Mouse (Mus musculus) heart, embryonic 14.5 days (tissue): Measurements from ENCODE around the gene Pde6d. TPM values are rescaled to one million over a fixed set of nuclear protein-coding genes. Genes with fewer than 3 reads are reported as not detected.

Experiments
- ATAC-seq: fragments of 200-750 bp; cut with Nextera tagmentation; 2 replicates; pipeline ENCODE4 v1.8.0; 2017; ENCODE audit warnings: low read depth, moderate TSS enrichment; ENCODE audit not compliant: insufficient number of reproducible peaks, insufficient read depth, low FRiP score
- H3K27ac ChIP-seq, 2 experiments: fragments of 200-500 bp in 1 of 2; fragments of 300-500 bp in 1 of 2; sonication (generic) in 1 of 2; replicated peaks in 1 of 2; 2 replicates each; pipeline ENCODE4 v1.5.1; 2012 to 2014; ENCODE audit warnings: low read depth in 2 of 2, low read length in 2 of 2, control low read depth in 1 of 2, mild to moderate bottlenecking in 1 of 2, mixed read lengths in 1 of 2; ENCODE audit not compliant: control insufficient read depth in 1 of 2, insufficient read depth in 1 of 2
- H3K27me3 ChIP-seq: fragments of 300-500 bp; sonication (generic); 2 replicates; pipeline ENCODE4 v1.6.1; 2014; ENCODE audit warnings: mild to moderate bottlenecking, low read length, control low read depth; ENCODE audit not compliant: control insufficient read depth, insufficient read depth
- H3K36me3 ChIP-seq: fragments of 300-500 bp; sonication (generic); 2 replicates; pipeline ENCODE4 v1.6.1; 2014; ENCODE audit warnings: mild to moderate bottlenecking, control low read depth, low read length, mixed read lengths; ENCODE audit not compliant: control insufficient read depth, insufficient read depth
- H3K4me1 ChIP-seq, 2 experiments: fragments of 200-500 bp in 1 of 2; fragments of 300-500 bp in 1 of 2; sonication (generic) in 1 of 2; 2 replicates each; pipeline ENCODE4 v1.6.1; 2012 to 2014; ENCODE audit warnings: low read length in 2 of 2, control low read depth in 1 of 2, mixed read lengths in 1 of 2; ENCODE audit not compliant: control insufficient read depth in 2 of 2, insufficient read depth in 2 of 2
- H3K4me2 ChIP-seq: fragments of 300-500 bp; sonication (generic); 2 replicates; pipeline ENCODE4 v1.6.1; 2014; ENCODE audit warnings: mild to moderate bottlenecking, low read length
- H3K4me3 ChIP-seq, 2 experiments: fragments of 200-500 bp in 1 of 2; fragments of 300-500 bp in 1 of 2; sonication (generic) in 1 of 2; 2 replicates each; pipeline ENCODE4 v1.5.1; 2012 to 2014; ENCODE audit warnings: low read length in 2 of 2, mild to moderate bottlenecking in 2 of 2, control low read depth in 1 of 2, low read depth in 1 of 2, moderate library complexity in 1 of 2; ENCODE audit not compliant: control insufficient read depth in 1 of 2, insufficient read depth in 1 of 2
- H3K9ac ChIP-seq: fragments of 300-500 bp; sonication (generic); 2 replicates; pipeline ENCODE4 v1.6.1; 2014; ENCODE audit warnings: mild to moderate bottlenecking, low read length
- H3K9me3 ChIP-seq: fragments of 300-500 bp; sonication (generic); 2 replicates; pipeline ENCODE4 v1.6.1; 2016; ENCODE audit warnings: low read length, control low read depth; ENCODE audit not compliant: control insufficient read depth
- WGBS: fragments of 180-500 bp; shearing (Covaris S2); extraction: QIAGEN DNeasy Blood & Tissue Kit; methylation state at CpG from one replicate; pipeline ENCODE4 v1.1.7; 2014; 5-methylcytosine and 5-hydroxymethylcytosine counted together
- polyA plus RNA-seq: library from polyadenylated mRNA; unstranded; fragments of >200 nt; fragmentation: Nextera tagmentation; extraction: Ambion mirVana; gene quantifications from 2 replicates; pipeline ENCODE4 v1.2.1, GENCODE M21; 2014

Gene Pde6d
- polyA plus RNA-seq, 1 experiment from 2014 or later = 67.9 TPM

DNA sequence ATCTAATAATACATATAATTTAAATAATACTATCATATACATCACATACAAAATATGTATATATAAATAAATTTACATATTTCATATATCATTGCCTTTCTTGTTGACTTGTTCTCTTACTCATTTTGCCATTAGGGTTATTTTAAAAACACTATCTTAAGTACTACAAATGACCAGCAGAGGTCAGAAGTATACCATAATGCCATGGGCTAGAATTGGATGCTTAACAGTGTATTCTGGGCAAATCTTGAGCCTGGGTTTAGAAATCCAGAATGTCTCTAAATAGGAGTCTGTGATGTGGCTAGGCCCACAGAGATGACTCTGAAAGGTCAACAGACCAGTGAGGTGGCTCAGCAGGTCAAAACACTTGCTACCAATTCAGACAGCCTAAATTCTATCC, 31.8 kb upstream of the Pde6d start:
- no peak for ATAC-seq
- no peaks in the 10 kb centered on the region for H3K27me3 ChIP-seq
- H3K4me3 ChIP-seq = no peak overlapping the region
- H3K9me3 ChIP-seq = 0 out of 2 replicates have a peak, but pooled peaks cover 3% of the 10 kb centered on the region
- H3K4me1 ChIP-seq = no peaks in the 10 kb centered on the region
- H3K9ac ChIP-seq = no peak overlapping the region
- 0 out of 2 replicates have a peak, but pooled peaks cover 3% of the 10 kb centered on the region for H3K36me3 ChIP-seq
- H3K27ac ChIP-seq = no peak overlapping the region
- H3K4me2 ChIP-seq = no peak overlapping the region

DNA sequence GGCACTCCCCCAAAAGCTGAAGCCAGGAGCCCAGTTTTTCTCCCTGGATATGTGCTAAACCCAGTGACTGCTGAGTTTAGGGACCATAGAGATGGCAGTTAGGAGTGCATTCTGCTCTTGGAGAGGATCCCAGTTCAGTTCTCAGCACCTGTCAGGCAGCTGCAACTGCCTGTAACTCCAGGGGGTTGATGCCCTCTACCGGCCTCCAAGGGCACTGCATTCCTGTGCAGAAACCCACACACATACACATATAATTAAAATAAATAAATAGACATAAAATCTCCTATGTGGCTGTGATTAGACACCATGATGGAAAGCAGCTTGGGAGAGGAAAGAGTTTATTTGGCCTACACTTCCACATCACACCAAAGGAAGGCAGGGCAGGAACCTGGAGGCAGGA, 29.7 kb upstream of the Pde6d start:
- 60% methylated on average over 1 of the region's 1 CpGs for WGBS
- Histone ChIP-seq H3K4me1 (no peaks in the 10 kb centered on the region), H3K4me3 (no peak overlapping the region), H3K4me2 (no peak overlapping the region), H3K9ac (no peak overlapping the region), H3K36me3 (peaks cover 17% of the 10 kb centered on the region), H3K27me3 (no peaks in the 10 kb centered on the region), H3K9me3 (0 out of 2 replicates have a peak, but pooled peaks cover 3% of the 10 kb centered on the region), H3K27ac (no peak overlapping the region)
- ATAC-seq = no peak

DNA sequence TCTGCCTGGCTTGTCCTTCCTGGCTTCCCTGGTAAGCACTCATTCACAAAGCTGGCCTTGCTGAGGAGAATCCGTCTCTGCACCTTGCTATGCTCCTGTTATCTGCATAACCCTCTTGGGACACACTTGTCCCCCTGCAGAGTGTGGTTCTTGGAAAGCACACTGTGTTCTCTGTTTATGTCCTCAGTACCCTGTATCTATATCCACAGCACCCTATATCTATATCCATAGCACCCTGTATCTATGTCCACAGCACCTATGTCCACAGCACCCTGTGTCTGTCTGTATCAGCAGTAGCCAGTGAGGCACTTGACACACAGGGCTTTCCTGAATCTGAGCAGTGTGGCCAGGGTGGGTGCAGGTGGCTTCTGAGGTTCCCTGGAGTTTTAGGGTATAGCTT, 28.5 kb upstream of the Pde6d start:
- WGBS = 52% methylated on average over 1 of the region's 1 CpGs
- H3K27ac ChIP-seq = no peak overlapping the region
- H3K27me3 ChIP-seq = no peaks in the 10 kb centered on the region
- H3K4me3 ChIP-seq = no peak overlapping the region
- 0 out of 2 replicates have a peak, but pooled peaks cover 3% of the 10 kb centered on the region for H3K9me3 ChIP-seq
- no peak for ATAC-seq
- no peak overlapping the region for H3K9ac ChIP-seq
- H3K36me3 ChIP-seq = peaks cover 27% of the 10 kb centered on the region
- H3K4me1 ChIP-seq = no peaks in the 10 kb centered on the region
- H3K4me2 ChIP-seq = no peak overlapping the region

- no peak for ATAC-seq
- H3K9me3 ChIP-seq = no peaks in the 10 kb centered on the region
- peaks cover 85% of the 10 kb centered on the region for H3K36me3 ChIP-seq
- H3K27me3 ChIP-seq = no peaks in the 10 kb centered on the region
- 73% methylated on average over 2 of the region's 2 CpGs for WGBS
- no peaks in the 10 kb centered on the region for H3K4me1 ChIP-seq
- H3K4me3 ChIP-seq = no peak overlapping the region
- H3K4me2 ChIP-seq = no peak overlapping the region
- no peak overlapping the region for H3K27ac ChIP-seq
- no peak overlapping the region for H3K9ac ChIP-seq
Measured at GRCm38 (mm10) chr1:86600117-86600516, 17.7 kb upstream of the Pde6d start.

- no peak overlapping the region for H3K4me2 ChIP-seq
- H3K27me3 ChIP-seq = no peaks in the 10 kb centered on the region
- ATAC-seq = no peak
- H3K9ac ChIP-seq = no peak overlapping the region
- H3K4me3 ChIP-seq = no peak overlapping the region
- peaks cover 86% of the 10 kb centered on the region for H3K36me3 ChIP-seq
- H3K4me1 ChIP-seq = no peaks in the 10 kb centered on the region
- H3K9me3 ChIP-seq = no peaks in the 10 kb centered on the region
- no peak overlapping the region for H3K27ac ChIP-seq
- 72% methylated on average over 3 of the region's 3 CpGs for WGBS
Measured at GRCm38 (mm10) chr1:86598516-86598915, 16.1 kb upstream of the Pde6d start.

GRCm38 (mm10) chr1:86596512-86596911, 14.1 kb upstream of the Pde6d start:
- Histone ChIP-seq H3K27me3 (no peaks in the 10 kb centered on the region), H3K4me3 (no peak overlapping the region), H3K4me1 (no peaks in the 10 kb centered on the region), H3K27ac (no peak overlapping the region), H3K9ac (no peak overlapping the region), H3K4me2 (no peak overlapping the region), H3K36me3 (peaks cover 79% of the 10 kb centered on the region), H3K9me3 (no peaks in the 10 kb centered on the region)
- no peak for ATAC-seq
- WGBS = 93% methylated on average over 6 of the region's 6 CpGs

DNA sequence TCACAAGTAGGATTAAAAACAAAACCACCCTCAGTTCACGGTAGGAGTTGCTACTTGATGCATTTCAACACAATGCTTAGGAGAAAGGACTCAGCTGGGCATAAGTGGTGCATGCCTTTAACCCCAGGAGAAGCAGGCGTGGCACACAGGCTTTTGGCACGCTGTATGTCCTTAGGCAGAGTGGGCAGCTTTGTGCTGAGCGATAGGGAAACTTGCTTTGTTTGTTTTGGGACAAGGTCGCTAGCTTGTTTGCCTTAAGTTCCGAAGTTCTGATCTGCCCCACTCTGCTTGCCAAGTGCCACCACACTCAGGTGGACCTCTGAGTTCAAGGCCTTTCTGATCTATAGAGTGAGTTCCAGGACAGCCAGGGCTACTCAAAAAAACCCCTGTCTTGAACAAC, 12.9 kb upstream of the Pde6d start:
- WGBS = 90% methylated on average over 6 of the region's 6 CpGs

GRCm38 (mm10) chr1:86594539-86594938, 12.1 kb upstream of the Pde6d start:
- no peaks in the 10 kb centered on the region for H3K27me3 ChIP-seq
- no peak overlapping the region for H3K9ac ChIP-seq
- no peaks in the 10 kb centered on the region for H3K9me3 ChIP-seq
- no peak overlapping the region for H3K27ac ChIP-seq
- WGBS = 89% methylated on average over 7 of the region's 7 CpGs
- H3K4me2 ChIP-seq = no peak overlapping the region
- no peak for ATAC-seq
- peaks cover 76% of the 10 kb centered on the region for H3K36me3 ChIP-seq
- H3K4me1 ChIP-seq = no peaks in the 10 kb centered on the region
- no peak overlapping the region for H3K4me3 ChIP-seq

More for the DNA sequence above, 12.9 kb upstream of the Pde6d start:
- H3K27me3 ChIP-seq = no peaks in the 10 kb centered on the region
- no peak overlapping the region for H3K4me2 ChIP-seq
- no peaks in the 10 kb centered on the region for H3K4me1 ChIP-seq
- no peak for ATAC-seq
- H3K27ac ChIP-seq = no peak overlapping the region
- peaks cover 76% of the 10 kb centered on the region for H3K36me3 ChIP-seq
- no peak overlapping the region for H3K9ac ChIP-seq
- no peak overlapping the region for H3K4me3 ChIP-seq
- no peaks in the 10 kb centered on the region for H3K9me3 ChIP-seq
